Mouse (Mus musculus) Patski (cell line): ENCODE data around the gene Aqp6. TPM values are rescaled to one million over a fixed set of nuclear protein-coding genes. Genes with fewer than 3 reads are reported as not detected.

Experiments
- ATAC-seq: fragments of 100-300 bp; one replicate; pipeline ENCODE4 v1.8.0; 2021
- CTCF ChIA-PET: fragments of 350-600 bp; sonication (Branson Sonifier 250); formaldehyde crosslinking; loops from one replicate; lab custom pipeline; 2022; ENCODE audit warnings: inconsistent platforms; lab: Charles Lee
- POLR2A ChIA-PET: fragments of 350-600 bp; sonication (Branson Sonifier 250); formaldehyde crosslinking; loops from one replicate; lab custom pipeline; 2022; ENCODE audit warnings: antibody characterized with exemption, inconsistent platforms; lab: Charles Lee
- DNase-seq: peaks from one replicate; pipeline ENCODE4 v3.0.0-alpha.2; 2011; ENCODE audit warnings: low read depth, low spot score
- H3K27me3 ChIP-seq: fragments of 371-371 bp; one replicate; pipeline ENCODE4 v1.5.1; 2021
- CTCF ChIP-seq: fragments of 100-300 bp; IDR thresholded peaks from one replicate; pipeline ENCODE4 v1.5.1; 2021
- in situ Hi-C: fragments of 300-500 bp; cut with MboI; formaldehyde crosslinking; loops from 3 replicates; pipeline ENCODE4 v1.11.1; 2018; ENCODE audit warnings: low pct_unique_long_range_greater_than_20kb, mixed read lengths
- polyA plus RNA-seq: library from polyadenylated mRNA; unstranded; gene quantifications from one replicate; pipeline ENCODE4 v1.2.3, GENCODE M21; 2021

The Aqp6 gene
- polyA plus RNA-seq, 1 experiment from 2014 or later, result not detected

GRCm38 (mm10) chr15:99596841-99597240, 4.4 kb upstream of the Aqp6 start:
- no peak for TF ChIP-seq CTCF
- in situ Hi-C loops, result loop anchor here (5.0 to 10.0 kb wide), 3 partner anchors 70 to 308 kb away; no protein-coding TSS in a partner anchor
- ChIA-PET CTCF (interaction anchor here (0.7 to 5.8 kb wide), 18 partner anchors 10 to 182 kb away, joined by 3 to 66 read pairs (median 6); partner anchors contain the start of genes Asic1 and Racgap1), POLR2A (interaction anchor here (1.1 to 1.7 kb wide), 2 partner anchors 12 to 175 kb away, joined by 4 read pairs; no protein-coding TSS in a partner anchor)
- no peak for DNase-seq
- no peaks in the 10 kb centered on the region for H3K27me3 ChIP-seq
- no peak for ATAC-seq

- no peak for TF ChIP-seq CTCF
- ATAC-seq (no peak), DNase-seq (no peak)
- no peaks in the 10 kb centered on the region for H3K27me3 ChIP-seq
- CTCF ChIA-PET, result interaction anchor here (0.7 to 5.8 kb wide), 3 partner anchors 70 to 99 kb away, joined by 3 to 66 read pairs (median 50); partner anchors contain the start of gene Asic1
- in situ Hi-C loops, result loop anchor here (5.0 to 10.0 kb wide), 3 partner anchors 70 to 307 kb away; no protein-coding TSS in a partner anchor
- POLR2A ChIA-PET, result interaction anchor here (1.1 kb wide), 1 partner anchor 67 kb away, joined by 4 read pairs; no protein-coding TSS in a partner anchor
Measured at GRCm38 (mm10) chr15:99597596-99597995, 3.6 kb upstream of the Aqp6 start.

- in situ Hi-C loops, result loop anchor here (5.0 to 10.0 kb wide), 3 partner anchors 68 to 305 kb away; no protein-coding TSS in a partner anchor
- ATAC-seq (no peak), DNase-seq (no peak)
- POLR2A ChIA-PET, result interaction anchor here (0.9 kb wide), 1 partner anchor 103 kb away, joined by 3 read pairs; no protein-coding TSS in a partner anchor
- H3K27me3 ChIP-seq, result no peaks in the 10 kb centered on the region
- CTCF ChIA-PET, result no interaction called here
- no peak for TF ChIP-seq CTCF
Measured at GRCm38 (mm10) chr15:99599245-99600070, 1.7 kb upstream of the Aqp6 start.

GRCm38 (mm10) chr15:99601823-99602120, 572 bp downstream of the Aqp6 start:
- POLR2A ChIA-PET, result no interaction called here

GRCm38 (mm10) chr15:99602206-99602820, 1.1 kb downstream of the Aqp6 start:
- ATAC-seq (no peak), DNase-seq (no peak)
- in situ Hi-C loops, result no loop called here
- POLR2A ChIA-PET, result no interaction called here
- CTCF ChIA-PET, result interaction anchor here (1.2 kb wide), 1 partner anchor 66 kb away, joined by 4 read pairs; no protein-coding TSS in a partner anchor
- H3K27me3 ChIP-seq, result no peaks in the 10 kb centered on the region
- TF ChIP-seq CTCF, result no peak

More at GRCm38 (mm10) chr15:99601823-99602120, 572 bp downstream of the Aqp6 start:
- CTCF ChIA-PET, result no interaction called here
- ATAC-seq (no peak), DNase-seq (no peak)
- TF ChIP-seq CTCF, result no peak
- in situ Hi-C loops, result no loop called here
- H3K27me3 ChIP-seq, result no peaks in the 10 kb centered on the region

- no peaks in the 10 kb centered on the region for H3K27me3 ChIP-seq
- in situ Hi-C loops, result no loop called here
- ChIA-PET POLR2A (no interaction called here), CTCF (interaction anchor here (1.2 kb wide), 1 partner anchor 65 kb away, joined by 4 read pairs; no protein-coding TSS in a partner anchor)
- no peak for TF ChIP-seq CTCF
- no peak for DNase-seq
- ATAC-seq, result no peak
Measured at GRCm38 (mm10) chr15:99603216-99603615, 2.0 kb downstream of the Aqp6 start.

- ATAC-seq (no peak), DNase-seq (no peak)
- CTCF ChIA-PET, result interaction anchor here (1.1 kb wide), 1 partner anchor 9 kb away, joined by 4 read pairs; no protein-coding TSS in a partner anchor
- in situ Hi-C loops, result no loop called here
- POLR2A ChIA-PET, result interaction anchor here (0.6 to 1.3 kb wide), 2 partner anchors 9 to 65 kb away, joined by 3 to 5 read pairs; no protein-coding TSS in a partner anchor
- no peaks in the 10 kb centered on the region for H3K27me3 ChIP-seq
- no peak for TF ChIP-seq CTCF
Measured at GRCm38 (mm10) chr15:99605595-99605994, 4.4 kb downstream of the Aqp6 start.

- TF ChIP-seq CTCF, result no peak
- DNase-seq, result no peak
- ChIA-PET CTCF (interaction anchor here (1.0 to 1.1 kb wide), 2 partner anchors 10 to 62 kb away, joined by 3 to 4 read pairs; no protein-coding TSS in a partner anchor), POLR2A (interaction anchor here (0.6 kb wide), 1 partner anchor 64 kb away, joined by 3 read pairs; no protein-coding TSS in a partner anchor)
- in situ Hi-C loops, result no loop called here
- H3K27me3 ChIP-seq, result no peaks in the 10 kb centered on the region
- ATAC-seq, result no peak
Measured at GRCm38 (mm10) chr15:99606515-99606914, 5.3 kb downstream of the Aqp6 start.

GRCm38 (mm10) chr15:99607388-99608113, 6.4 kb downstream of the Aqp6 start:
- TF ChIP-seq CTCF, result no peak
- POLR2A ChIA-PET, result no interaction called here
- CTCF ChIA-PET, result interaction anchor here (1.0 to 2.2 kb wide), 3 partner anchors 11 to 64 kb away, joined by 3 to 7 read pairs (median 3); no protein-coding TSS in a partner anchor
- no peaks in the 10 kb centered on the region for H3K27me3 ChIP-seq
- in situ Hi-C loops, result no loop called here
- DNase-seq, result no peak
- ATAC-seq, result no peak
